Mouse (Mus musculus) cortical plate, adult 2 months (tissue): Measurements from ENCODE around the gene Olfr159. TPM values are rescaled to one million over a fixed set of nuclear protein-coding genes. Genes with fewer than 3 reads are reported as not detected.

Experiments
- H3K27ac ChIP-seq: fragments of 200-500 bp; 2 replicates; pipeline ENCODE4 v1.5.1; 2012; ENCODE audit warnings: low read length, control low read depth, inconsistent platforms; ENCODE audit not compliant: insufficient read depth
- H3K4me1 ChIP-seq: fragments of 200-500 bp; 2 replicates; pipeline ENCODE4 v1.6.1; 2011; ENCODE audit warnings: low read length; ENCODE audit not compliant: control insufficient read depth, insufficient read depth
- H3K4me3 ChIP-seq: fragments of 200-500 bp; 2 replicates; pipeline ENCODE4 v1.5.1; 2011; ENCODE audit warnings: mild to moderate bottlenecking, low read length, control low read depth; ENCODE audit not compliant: insufficient read depth
- CTCF ChIP-seq: fragments of 200-500 bp; IDR thresholded peaks from 2 replicates; pipeline ENCODE4 v1.5.1; 2011; ENCODE audit warnings: mild to moderate bottlenecking, control low read depth, low read length; ENCODE audit not compliant: insufficient read depth; ENCODE audit errors: extremely low read depth
- POLR2A ChIP-seq: fragments of 200-500 bp; IDR thresholded peaks from 2 replicates; pipeline ENCODE4 v1.6.1; 2011; ENCODE audit warnings: mild to moderate bottlenecking, low read length, control low read depth; ENCODE audit not compliant: insufficient read depth; ENCODE audit errors: extremely low read depth
- polyA plus RNA-seq: library from polyadenylated mRNA; depleted of rRNA; stranded (reverse); fragments of >200 nt; gene quantifications from 2 replicates; pipeline ENCODE4 v1.2.3, GENCODE M21; 2012

Olfr159 gene
- polyA plus RNA-seq, 1 experiment, result not detected

DNA sequence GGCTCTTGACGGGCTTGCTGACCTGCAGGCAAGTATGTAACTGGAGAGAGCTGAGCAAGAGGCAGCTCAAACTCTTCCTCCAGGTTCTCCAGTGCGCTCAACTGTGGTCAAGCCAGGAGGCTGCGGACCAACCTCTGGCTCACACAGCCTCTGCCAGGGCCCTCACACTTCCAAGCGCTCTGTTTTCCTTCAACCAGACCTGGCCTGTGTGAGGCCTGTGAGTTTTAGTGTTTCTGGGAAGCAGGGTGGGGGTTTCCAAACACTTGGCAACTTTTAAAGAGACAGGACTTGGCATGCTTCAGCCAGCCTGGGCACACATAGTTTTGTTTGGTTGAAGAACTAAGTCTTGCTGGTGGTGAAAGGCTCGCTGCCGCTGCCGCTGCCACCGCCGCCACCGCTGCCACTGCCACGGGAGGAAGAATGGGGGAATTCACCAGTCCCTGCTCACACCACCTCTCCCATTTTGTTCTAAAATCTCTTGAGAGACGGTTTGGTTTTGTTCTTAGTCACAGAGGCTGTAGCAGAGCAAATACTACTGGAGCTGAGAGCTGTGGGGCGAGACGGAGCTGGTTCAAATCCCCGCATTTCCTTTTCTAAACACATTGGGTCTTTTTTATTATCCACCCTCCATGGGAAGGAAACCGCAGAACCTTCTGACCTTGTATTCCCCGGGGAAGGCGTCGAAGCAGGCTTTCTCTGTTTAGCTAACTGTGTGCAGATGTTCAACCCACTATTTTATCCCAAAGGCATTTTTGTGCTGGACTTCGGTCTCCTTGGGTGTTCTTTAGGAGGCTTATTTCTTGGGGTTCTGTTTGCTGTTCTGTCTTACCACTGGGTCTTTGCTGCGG is 11.0 kb downstream of the Olfr159 start:
- Histone ChIP-seq H3K27ac (no peak overlapping the region), H3K4me1 (no peaks in the 10 kb centered on the region), H3K4me3 (no peak overlapping the region)
- TF ChIP-seq CTCF (no peak), POLR2A (no peak)

- no peaks in the 10 kb centered on the region for H3K4me1 ChIP-seq
- H3K4me3 ChIP-seq, result no peak overlapping the region
- no peak overlapping the region for H3K27ac ChIP-seq
- TF ChIP-seq POLR2A (no peak), CTCF (no peak)
These were observed 13.6 kb downstream of the Olfr159 start for GRCm38 (mm10) chr4:43757213-43757612.

- Histone ChIP-seq H3K4me3 (no peak overlapping the region), H3K4me1 (no peaks in the 10 kb centered on the region), H3K27ac (no peak overlapping the region)
- TF ChIP-seq POLR2A (no peak), CTCF (0 out of 2 replicates have a peak, but pooled peaks have one; percentile 9)
These were observed 25.6 kb downstream of the Olfr159 start for GRCm38 (mm10) chr4:43745187-43745586.

DNA sequence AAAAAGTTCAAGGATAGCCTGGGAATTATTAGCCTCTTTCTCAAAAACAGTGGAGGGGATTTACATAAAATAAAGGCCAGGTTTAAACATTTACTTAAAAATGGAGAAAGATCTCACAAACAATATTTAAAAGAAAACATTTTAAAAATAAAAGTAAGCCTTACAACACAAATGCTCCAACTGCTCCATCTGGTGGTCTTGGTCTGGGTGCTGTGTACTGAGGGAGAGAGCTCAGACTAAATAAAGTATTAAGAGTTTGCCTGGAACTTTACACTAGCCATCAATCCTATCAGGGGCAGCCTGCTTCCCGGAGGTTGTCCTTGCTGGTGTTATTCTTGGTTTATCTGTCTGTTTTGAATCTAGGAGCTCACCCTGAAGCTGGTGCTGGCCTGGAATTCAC is 27.7 kb downstream of the Olfr159 start:
- Histone ChIP-seq H3K4me3 (no peak overlapping the region), H3K4me1 (no peaks in the 10 kb centered on the region), H3K27ac (no peak overlapping the region)
- peak; percentile 23; the same call in 1 of the 2 replicates for TF ChIP-seq CTCF
- no peak for TF ChIP-seq POLR2A

- no peak overlapping the region for H3K27ac ChIP-seq
These were observed 28.2 kb downstream of the Olfr159 start for GRCm38 (mm10) chr4:43742637-43743036.

DNA sequence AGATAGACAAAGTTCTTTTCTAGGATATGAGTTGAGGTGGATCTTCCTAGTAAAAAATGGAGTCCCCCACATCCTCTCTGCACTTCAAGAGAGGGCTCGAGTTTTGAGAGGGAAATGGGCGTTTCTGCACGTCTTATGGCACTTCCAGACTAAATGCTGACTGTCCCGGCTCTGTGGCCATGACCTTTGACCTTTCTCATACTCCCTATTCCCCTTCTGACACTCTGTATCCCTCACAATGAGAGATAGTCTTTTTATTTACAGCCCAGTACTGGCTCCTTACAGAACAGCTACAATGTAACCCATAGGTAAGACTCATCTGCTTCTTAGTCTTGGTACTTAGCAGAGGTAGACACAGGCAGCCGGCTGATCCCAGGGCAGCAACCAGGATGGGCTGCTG is 29.3 kb downstream of the Olfr159 start:
- Histone ChIP-seq H3K4me1 (no peaks in the 10 kb centered on the region), H3K27ac (no peak overlapping the region), H3K4me3 (no peak overlapping the region)
- no peak for TF ChIP-seq CTCF
- TF ChIP-seq POLR2A, result no peak

More at GRCm38 (mm10) chr4:43742637-43743036, 28.2 kb downstream of the Olfr159 start:
- no peak for TF ChIP-seq POLR2A
- no peak for TF ChIP-seq CTCF
- Histone ChIP-seq H3K4me1 (no peaks in the 10 kb centered on the region), H3K4me3 (no peak overlapping the region)

DNA sequence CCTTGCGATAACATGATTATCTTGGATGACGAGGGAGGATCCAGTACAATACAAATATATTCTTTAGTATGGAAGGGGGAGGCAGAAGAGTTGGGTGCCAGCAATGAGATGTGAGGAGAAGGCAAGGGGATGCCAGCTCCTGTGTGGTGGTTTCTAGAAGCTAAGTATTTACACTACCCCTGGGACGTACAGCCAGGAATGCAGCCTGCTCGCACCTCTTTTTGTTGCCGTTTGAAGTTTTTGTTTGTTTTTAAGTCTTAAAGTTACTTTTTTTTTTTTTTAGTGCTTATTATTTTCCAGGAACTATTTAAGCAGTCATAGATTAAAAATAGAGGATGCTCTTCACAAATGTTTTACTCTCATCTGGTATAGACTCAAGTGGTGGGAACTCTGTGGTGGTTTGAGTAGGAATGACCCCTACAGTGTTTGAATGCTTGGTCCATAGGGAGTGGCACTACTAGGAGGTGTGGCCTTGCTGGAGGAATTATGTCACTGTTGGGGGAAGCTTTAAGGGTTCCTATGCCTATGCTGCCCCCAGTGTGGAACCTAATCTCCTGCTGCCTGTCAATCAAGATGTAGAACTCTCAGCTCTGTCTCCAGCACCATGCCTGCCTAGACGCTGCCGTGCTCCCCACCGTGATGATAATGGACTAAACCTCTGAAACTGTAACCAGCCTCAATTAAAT is 31.7 kb downstream of the Olfr159 start:
- H3K27ac ChIP-seq, result no peak overlapping the region
- TF ChIP-seq CTCF, result no peak
- no peak for TF ChIP-seq POLR2A
- H3K4me3 ChIP-seq, result no peak overlapping the region
- H3K4me1 ChIP-seq, result no peaks in the 10 kb centered on the region

DNA sequence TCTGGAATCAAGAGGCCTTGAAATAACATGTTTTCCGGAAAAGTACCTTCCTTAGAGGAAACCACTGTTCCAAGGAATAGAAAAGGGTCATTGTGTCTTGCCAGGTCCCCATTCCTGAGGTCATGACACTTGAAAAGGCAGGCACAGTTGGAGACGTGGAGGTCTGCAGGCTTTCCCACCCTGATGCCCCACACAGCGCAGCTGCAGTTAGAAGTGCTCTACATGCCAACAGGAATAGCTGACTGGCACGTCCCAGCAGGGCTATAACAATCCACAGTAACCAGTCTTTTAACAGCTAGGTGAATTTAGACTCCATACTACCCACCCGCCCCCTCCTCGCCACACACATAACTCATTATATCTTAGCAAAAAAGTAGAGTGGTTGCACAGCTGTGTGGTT is 33.7 kb downstream of the Olfr159 start:
- no peak for TF ChIP-seq POLR2A
- no peak for TF ChIP-seq CTCF
- H3K4me3 ChIP-seq, result no peak overlapping the region
- H3K27ac ChIP-seq, result no peak overlapping the region
- H3K4me1 ChIP-seq, result no peaks in the 10 kb centered on the region

DNA sequence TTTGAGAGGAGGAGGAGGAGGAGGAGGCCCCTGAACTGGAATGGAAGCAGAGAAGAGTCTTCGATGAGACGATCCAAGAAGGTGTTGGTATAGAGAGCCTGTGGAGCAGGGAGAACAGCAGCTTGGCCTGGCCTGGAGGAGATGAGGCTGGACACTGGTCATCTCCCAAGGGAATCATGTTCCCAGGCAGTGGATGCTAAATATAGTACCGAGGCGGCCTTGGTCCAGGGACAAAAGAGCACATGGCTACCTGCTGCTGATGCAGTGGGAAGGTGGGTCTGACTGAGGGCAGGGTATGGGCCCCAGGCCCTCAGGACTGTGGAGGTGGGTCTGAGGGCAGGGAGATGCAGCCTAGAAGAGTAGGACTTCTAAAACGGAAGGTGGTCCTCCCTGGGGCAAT is 37.6 kb downstream of the Olfr159 start:
- H3K4me3 ChIP-seq, result no peak overlapping the region
- no peak for TF ChIP-seq CTCF
- no peak for TF ChIP-seq POLR2A
- no peaks in the 10 kb centered on the region for H3K4me1 ChIP-seq
- no peak overlapping the region for H3K27ac ChIP-seq
